Mouse (Mus musculus): ENCODE measurements around the gene Nat14.

DNA sequence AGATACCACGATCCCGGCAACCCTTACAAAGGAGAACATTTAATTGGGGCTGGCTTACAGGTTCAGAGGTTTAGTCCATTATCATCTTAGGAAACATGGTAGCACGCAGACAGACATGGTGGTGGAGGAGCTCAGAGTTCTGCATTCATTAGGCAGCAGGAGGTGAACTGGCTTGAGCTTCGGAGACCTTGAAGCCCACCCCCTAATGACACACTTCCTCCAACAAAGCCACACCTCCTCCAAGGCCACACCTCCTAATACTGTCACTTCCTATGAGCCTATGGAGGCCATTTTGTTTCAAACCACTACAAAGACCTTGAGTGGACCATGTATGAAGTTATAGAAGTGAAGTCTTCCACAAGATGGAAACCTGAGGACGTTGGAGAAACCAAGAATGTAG, 9.6 kb upstream of the Nat14 start:
- TF ChIP-seq CTCF (IDR thresholded peaks at IDR 0.05; ENCODE audit: low read depth) (no peak), EP300 (IDR thresholded peaks at IDR 0.05; ENCODE audit: low read depth) (no peak)

All from liver, embryonic 14.5 days (tissue).